Mouse (Mus musculus) forebrain, embryonic 14.5 days (tissue): Measurements from ENCODE around the gene Plpp4. TPM values are rescaled to one million over a fixed set of nuclear protein-coding genes. Genes with fewer than 3 reads are reported as not detected.
A peak's percentile ranks its signal among the peaks of the same experiment; 100 is the strongest.

ENCODE experiments used
- ATAC-seq: fragments of 200-750 bp; cut with Nextera tagmentation; 2 replicates; pipeline ENCODE4 v1.8.0; 2017; ENCODE audit warnings: mild to moderate bottlenecking, moderate library complexity
- DNase-seq: peaks from one replicate; pipeline ENCODE4 v3.0.0-alpha.2; 2015; ENCODE audit warnings: low spot score
- H3K27ac ChIP-seq: fragments of 300-500 bp; sonication (generic); 2 replicates; pipeline ENCODE4 v1.5.1; 2014; ENCODE audit warnings: low read depth, mild to moderate bottlenecking, control low read depth, low read length, moderate library complexity
- H3K27me3 ChIP-seq: fragments of 300-500 bp; sonication (generic); replicated peaks from 2 replicates; pipeline ENCODE4 v1.6.1; 2014; ENCODE audit warnings: low read length, control low read depth, mixed read lengths; ENCODE audit not compliant: control insufficient read depth, insufficient read depth
- H3K36me3 ChIP-seq: fragments of 300-500 bp; sonication (generic); 2 replicates; pipeline ENCODE4 v1.6.1; 2014; ENCODE audit warnings: low read length, control low read depth; ENCODE audit not compliant: control insufficient read depth, insufficient read depth
- H3K4me1 ChIP-seq: fragments of 300-500 bp; sonication (generic); 2 replicates; pipeline ENCODE4 v1.6.1; 2014; ENCODE audit warnings: antibody characterized with exemption, low read length, control low read depth; ENCODE audit not compliant: control insufficient read depth, insufficient read depth
- H3K4me2 ChIP-seq: fragments of 300-500 bp; sonication (generic); 2 replicates; pipeline ENCODE4 v1.6.1; 2014; ENCODE audit warnings: mild to moderate bottlenecking, control low read depth, low read length
- H3K4me3 ChIP-seq: fragments of 300-500 bp; sonication (generic); 2 replicates; pipeline ENCODE4 v1.5.1; 2014; ENCODE audit warnings: low read depth, low read length, control low read depth
- H3K9ac ChIP-seq: fragments of 300-500 bp; sonication (generic); 2 replicates; pipeline ENCODE4 v1.6.1; 2014; ENCODE audit warnings: mild to moderate bottlenecking, low read length, control low read depth, moderate library complexity
- H3K9me3 ChIP-seq: fragments of 300-500 bp; sonication (generic); replicated peaks from 2 replicates; pipeline ENCODE4 v1.6.1; 2016; ENCODE audit warnings: low read length, control low read depth, mixed read lengths; ENCODE audit not compliant: control insufficient read depth
- WGBS: fragments of 180-500 bp; shearing (Covaris S2); extraction: QIAGEN DNeasy Blood & Tissue Kit; methylation state at CpG from one replicate; pipeline ENCODE4 v1.1.7; 2014; 5-methylcytosine and 5-hydroxymethylcytosine counted together
- polyA plus RNA-seq: library from polyadenylated mRNA; unstranded; fragments of >200 nt; fragmentation: Nextera tagmentation; extraction: Ambion mirVana; gene quantifications from 2 replicates; pipeline ENCODE4 v1.2.1, GENCODE M21; 2014

Plpp4 gene
- polyA plus RNA-seq, 1 experiment from 2014 or later, result 2.4 TPM

- Histone ChIP-seq H3K4me1 (0 out of 2 replicates have a peak, but pooled peaks cover 2% of the 10 kb centered on the region), H3K9ac (no peak overlapping the region), H3K27ac (no peak overlapping the region), H3K27me3 (peaks cover 14% of the 10 kb centered on the region), H3K36me3 (no peaks in the 10 kb centered on the region), H3K9me3 (no peaks in the 10 kb centered on the region), H3K4me3 (no peak overlapping the region), H3K4me2 (no peak overlapping the region)
- DNase-seq, result no peak
- WGBS, result 86% methylated on average over 1 of the region's 1 CpGs
- no peak for ATAC-seq
These were observed 2.7 kb upstream of the Plpp4 start for GRCm38 (mm10) chr7:129254126-129254525.

GRCm38 (mm10) chr7:129255406-129255805 is 1.4 kb upstream of the Plpp4 start:
- H3K4me3 ChIP-seq, result no peak overlapping the region
- DNase-seq (no peak), ATAC-seq (no peak)
- no peak overlapping the region for H3K9ac ChIP-seq
- no peak overlapping the region for H3K27ac ChIP-seq
- 95% methylated on average over 6 of the region's 6 CpGs for WGBS
- no peak overlapping the region for H3K4me2 ChIP-seq
- H3K27me3 ChIP-seq, result peaks cover 14% of the 10 kb centered on the region
- H3K4me1 ChIP-seq, result 0 out of 2 replicates have a peak, but pooled peaks cover 2% of the 10 kb centered on the region
- no peaks in the 10 kb centered on the region for H3K9me3 ChIP-seq
- H3K36me3 ChIP-seq, result no peaks in the 10 kb centered on the region

- 9% methylated on average over 13 of the region's 13 CpGs for WGBS
- H3K4me2 ChIP-seq, result peak overlapping the region; percentile 89
- H3K36me3 ChIP-seq, result no peaks in the 10 kb centered on the region
- 0 out of 2 replicates have a peak, but pooled peaks cover 2% of the 10 kb centered on the region for H3K4me1 ChIP-seq
- H3K27me3 ChIP-seq, result peaks cover 14% of the 10 kb centered on the region
- ATAC-seq (no peak; the same call in 1 of the 2 replicates), DNase-seq (no peak)
- H3K9ac ChIP-seq, result peak overlapping the region; percentile 62
- peak overlapping the region; percentile 43 for H3K4me3 ChIP-seq
- H3K9me3 ChIP-seq, result no peaks in the 10 kb centered on the region
- H3K27ac ChIP-seq, result no peak overlapping the region
These were observed 665 bp downstream of the Plpp4 start for GRCm38 (mm10) chr7:129257374-129258018.

- Histone ChIP-seq H3K9ac (no peak overlapping the region), H3K27me3 (peaks cover 14% of the 10 kb centered on the region), H3K36me3 (no peaks in the 10 kb centered on the region), H3K4me2 (no peak overlapping the region), H3K9me3 (no peaks in the 10 kb centered on the region), H3K27ac (no peak overlapping the region), H3K4me1 (0 out of 2 replicates have a peak, but pooled peaks cover 2% of the 10 kb centered on the region), H3K4me3 (no peak overlapping the region)
- DNase-seq (peak; percentile 19), ATAC-seq (no peak)
- 20% methylated on average over 7 of the region's 7 CpGs for WGBS
These were observed 1.5 kb downstream of the Plpp4 start for GRCm38 (mm10) chr7:129258331-129258730.

- ATAC-seq (no peak), DNase-seq (no peak)
- H3K4me1 ChIP-seq, result 0 out of 2 replicates have a peak, but pooled peaks cover 2% of the 10 kb centered on the region
- H3K4me2 ChIP-seq, result no peak overlapping the region
- peaks cover 12% of the 10 kb centered on the region for H3K27me3 ChIP-seq
- H3K27ac ChIP-seq, result no peak overlapping the region
- H3K9me3 ChIP-seq, result no peaks in the 10 kb centered on the region
- no peaks in the 10 kb centered on the region for H3K36me3 ChIP-seq
- no peak overlapping the region for H3K4me3 ChIP-seq
- no peak overlapping the region for H3K9ac ChIP-seq
- WGBS, result 86% methylated on average over 6 of the region's 6 CpGs
These were observed 2.4 kb downstream of the Plpp4 start for GRCm38 (mm10) chr7:129259195-129259594.

- Histone ChIP-seq H3K27me3 (no peaks in the 10 kb centered on the region), H3K4me3 (no peak overlapping the region), H3K4me1 (no peaks in the 10 kb centered on the region), H3K9me3 (no peaks in the 10 kb centered on the region), H3K4me2 (no peak overlapping the region), H3K36me3 (no peaks in the 10 kb centered on the region), H3K9ac (no peak overlapping the region), H3K27ac (no peak overlapping the region)
- DNase-seq, result no peak
- no peak for ATAC-seq
- 59% methylated on average over 4 of the region's 4 CpGs for WGBS
These were observed 17.0 kb downstream of the Plpp4 start for GRCm38 (mm10) chr7:129273867-129274266.

GRCm38 (mm10) chr7:129274726-129275125 is 17.9 kb downstream of the Plpp4 start:
- no peak overlapping the region for H3K27ac ChIP-seq
- H3K4me1 ChIP-seq, result no peaks in the 10 kb centered on the region
- no peak overlapping the region for H3K4me3 ChIP-seq
- H3K4me2 ChIP-seq, result no peak overlapping the region
- DNase-seq, result no peak
- no peak overlapping the region for H3K9ac ChIP-seq
- no peaks in the 10 kb centered on the region for H3K36me3 ChIP-seq
- no peak for ATAC-seq
- no peaks in the 10 kb centered on the region for H3K27me3 ChIP-seq
- 91% methylated on average over 5 of the region's 5 CpGs for WGBS
- H3K9me3 ChIP-seq, result no peaks in the 10 kb centered on the region

GRCm38 (mm10) chr7:129277751-129278150 is 20.9 kb downstream of the Plpp4 start:
- Histone ChIP-seq H3K9me3 (no peaks in the 10 kb centered on the region), H3K27ac (no peak overlapping the region), H3K4me1 (no peaks in the 10 kb centered on the region), H3K9ac (no peak overlapping the region), H3K36me3 (no peaks in the 10 kb centered on the region), H3K4me2 (no peak overlapping the region), H3K27me3 (no peaks in the 10 kb centered on the region), H3K4me3 (no peak overlapping the region)
- DNase-seq (no peak), ATAC-seq (no peak)
- WGBS, result 75% methylated on average over 5 of the region's 5 CpGs

GRCm38 (mm10) chr7:129278801-129279200 is 22.0 kb downstream of the Plpp4 start:
- ATAC-seq (no peak), DNase-seq (no peak)
- Histone ChIP-seq H3K36me3 (no peaks in the 10 kb centered on the region), H3K9ac (no peak overlapping the region), H3K4me2 (no peak overlapping the region), H3K27me3 (no peaks in the 10 kb centered on the region), H3K4me1 (no peaks in the 10 kb centered on the region), H3K4me3 (no peak overlapping the region), H3K9me3 (no peaks in the 10 kb centered on the region), H3K27ac (no peak overlapping the region)
- 89% methylated on average over 4 of the region's 4 CpGs for WGBS
